Mouse (Mus musculus) gastrocnemius, adult 2 months (tissue): Measurements from ENCODE around the gene Gpr15. TPM values are rescaled to one million over a fixed set of nuclear protein-coding genes. Genes with fewer than 3 reads are reported as not detected.

Experiments
- DNase-seq: peaks from one replicate; pipeline ENCODE4 v3.0.0; 2022
- H3K27ac ChIP-seq: fragments of 200-600 bp; 2 replicates; pipeline ENCODE4 v1.8.1; 2022; ENCODE audit warnings: mild to moderate bottlenecking
- H3K4me3 ChIP-seq: fragments of 200-600 bp; 2 replicates; pipeline ENCODE4 v1.8.1; 2022; ENCODE audit warnings: mild to moderate bottlenecking, moderate library complexity
- CTCF ChIP-seq: fragments of 200-600 bp; IDR thresholded peaks from 2 replicates; pipeline ENCODE4 v1.8.1; 2022; ENCODE audit warnings: antibody characterized with exemption, mild to moderate bottlenecking, moderate library complexity
- intact Hi-C: fragments of 180-260 bp; cut with DNase I; formaldehyde crosslinking; loops from one replicate; pipeline ENCODE4 v1.15.1; 2025
- long read RNA-seq, 2 experiments: library from polyadenylated mRNA; stranded (forward); transcript quantifications; one replicate each; pipeline ENCODE4 v2.0.0; 2021
- total RNA-seq, 2 experiments: library from RNA; stranded (reverse); gene quantifications; 2 replicates each; pipeline ENCODE4 v1.2.3; 2021

Gene Gpr15
- not detected for total RNA-seq
- long read RNA-seq, experiment 1: 0 reads
- long read RNA-seq, experiment 2: 0 reads

DNA sequence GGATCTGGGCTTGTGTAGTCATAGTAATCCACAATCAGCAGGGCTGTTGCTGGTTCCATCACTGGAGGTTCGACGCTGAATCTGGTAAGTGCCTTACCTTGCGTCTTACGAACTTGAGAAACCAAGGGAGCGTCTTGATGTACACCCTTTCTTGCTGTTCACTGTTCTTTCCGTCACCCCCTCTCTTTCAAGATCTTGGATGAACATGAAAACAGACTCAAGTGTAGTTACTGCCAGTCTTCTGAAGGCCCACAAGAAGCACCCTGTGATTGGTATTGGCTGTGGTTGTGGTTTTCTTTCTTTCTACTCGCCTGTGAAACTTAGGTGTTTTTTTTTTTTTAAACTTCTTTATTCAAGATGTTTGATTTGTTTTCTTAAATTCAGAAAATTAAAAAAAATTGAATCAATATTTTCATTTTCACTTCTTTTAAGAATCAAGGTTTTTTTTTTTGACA is at the start of gene Gpr15:
Gene Gpr15, minus strand, starts transcription at position 405 of the 455 bp plus-strand sequence.
- Histone ChIP-seq H3K27ac (no peak within 1 kb of the TSS), H3K4me3 (no peak within 1 kb of the TSS)
- DNase-seq: no peak
- TF ChIP-seq CTCF: no peak
- intact Hi-C loops: no loop called here

DNA sequence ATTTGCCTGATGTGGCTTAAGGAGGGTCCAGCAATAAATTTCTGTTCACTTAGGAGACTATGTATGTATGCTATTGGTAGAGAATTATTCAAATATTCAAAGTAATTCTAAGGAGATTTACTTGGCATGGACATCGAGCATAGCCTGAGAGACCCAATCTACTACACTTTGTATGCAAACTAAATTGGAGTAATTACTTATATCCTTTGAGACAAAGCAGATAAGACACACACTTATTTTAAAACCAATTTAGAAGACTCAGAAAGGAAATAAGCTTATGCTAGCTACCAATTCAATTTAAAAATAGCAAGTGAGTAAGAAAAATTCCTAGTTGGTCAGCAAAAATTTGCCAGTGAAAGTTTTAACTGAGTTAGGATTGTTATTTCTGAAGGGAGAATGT is 44.2 kb upstream of the Gpr15 start, which contains the start of gene Olfr172:
Gene Olfr172, minus strand, starts transcription at position 101 of the 400 bp plus-strand sequence.
- no peak within 1 kb of the TSS for H3K27ac ChIP-seq
- no peak for TF ChIP-seq CTCF
- intact Hi-C loops: no loop called here
- no peak within 1 kb of the TSS for H3K4me3 ChIP-seq
- no peak for DNase-seq

DNA sequence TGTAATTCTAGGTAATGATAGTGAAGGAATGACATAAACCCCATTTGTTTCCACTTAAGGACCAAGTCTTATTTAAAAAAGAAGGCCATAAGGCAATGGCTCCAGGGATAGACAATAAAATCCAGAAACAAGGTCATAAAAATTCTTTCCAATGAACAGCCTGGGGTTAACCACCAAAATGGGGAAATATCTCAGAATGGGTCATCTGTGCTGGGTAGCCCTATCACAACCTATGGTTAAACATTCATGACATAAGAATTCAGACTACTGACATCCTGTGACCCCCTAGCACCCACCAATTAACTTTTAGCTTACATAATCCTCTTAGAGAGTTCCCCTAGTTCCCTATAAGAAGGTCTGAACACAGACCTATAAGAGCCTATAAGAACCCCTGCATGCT is 37.3 kb upstream of the Gpr15 start:
- Histone ChIP-seq H3K27ac (no peak overlapping the region), H3K4me3 (no peak overlapping the region)
- intact Hi-C loops: no loop called here
- DNase-seq: no peak
- TF ChIP-seq CTCF: no peak

DNA sequence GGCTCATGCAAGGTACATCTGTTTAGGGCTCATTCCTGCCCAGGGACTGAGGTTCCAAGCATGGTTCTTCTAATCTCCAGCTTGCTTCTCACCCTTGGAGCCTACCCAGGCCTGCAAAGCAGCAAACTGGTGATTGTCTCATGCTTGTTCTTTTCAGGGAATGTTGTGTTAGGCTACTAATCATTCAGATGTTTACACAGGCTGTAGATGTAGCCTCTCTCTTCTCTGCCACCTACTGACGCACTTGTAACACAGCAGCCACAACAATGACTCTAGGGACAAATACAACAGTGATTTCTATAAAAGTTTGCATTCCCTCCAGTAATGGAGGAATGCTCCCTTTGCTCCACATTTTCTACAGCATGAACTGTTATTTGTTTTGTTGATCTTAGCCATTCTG is 32.4 kb upstream of the Gpr15 start:
- no peak for DNase-seq
- intact Hi-C loops: loop anchor here (5.0 kb wide), 2 partner anchors 124 to 299 kb away; no protein-coding TSS in a partner anchor
- H3K4me3 ChIP-seq: no peak overlapping the region
- no peak overlapping the region for H3K27ac ChIP-seq
- TF ChIP-seq CTCF: peak; percentile 62

DNA sequence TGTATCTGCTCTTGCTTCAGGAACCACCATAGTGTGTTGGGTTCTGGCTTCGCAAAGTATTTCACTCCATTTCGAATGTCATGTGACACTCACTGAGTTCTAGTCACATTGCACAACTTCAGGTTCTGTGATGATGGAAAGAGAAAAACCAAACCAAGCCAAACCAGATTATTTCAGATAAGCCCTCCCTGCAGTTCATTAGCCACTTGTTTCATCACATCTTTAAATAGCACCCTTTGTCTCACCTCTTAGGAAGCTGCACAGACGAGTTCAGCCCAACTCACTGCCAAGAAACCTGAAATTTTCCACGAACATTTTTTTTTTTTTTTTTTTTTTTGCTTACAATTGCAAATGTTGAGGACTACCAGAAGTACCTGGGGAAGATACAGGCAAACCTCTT is 27.8 kb upstream of the Gpr15 start:
- H3K27ac ChIP-seq: no peak overlapping the region
- DNase-seq: no peak
- intact Hi-C loops: no loop called here
- H3K4me3 ChIP-seq: no peak overlapping the region
- TF ChIP-seq CTCF: no peak

DNA sequence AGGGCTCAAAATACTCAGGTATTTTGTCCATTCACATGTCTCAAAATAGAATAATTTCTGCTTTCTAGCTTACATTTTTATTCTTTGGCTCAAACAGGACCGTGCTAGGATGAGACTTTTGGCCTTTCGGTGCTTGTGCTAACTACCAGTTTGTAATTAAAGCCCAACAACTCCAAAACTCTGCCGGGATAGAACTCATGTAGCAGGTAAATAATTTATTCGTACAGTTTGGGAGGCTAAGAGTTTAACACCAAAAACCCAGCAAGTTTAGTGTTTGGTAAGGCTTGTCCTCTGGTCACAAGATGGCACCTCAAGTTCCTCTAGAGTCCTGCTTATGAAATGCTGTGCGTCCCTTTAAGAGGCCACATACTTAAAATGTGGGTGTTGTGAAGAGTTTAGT is 21.9 kb upstream of the Gpr15 start:
- Histone ChIP-seq H3K4me3 (no peak overlapping the region), H3K27ac (no peak overlapping the region)
- intact Hi-C loops: no loop called here
- DNase-seq: no peak
- no peak for TF ChIP-seq CTCF

DNA sequence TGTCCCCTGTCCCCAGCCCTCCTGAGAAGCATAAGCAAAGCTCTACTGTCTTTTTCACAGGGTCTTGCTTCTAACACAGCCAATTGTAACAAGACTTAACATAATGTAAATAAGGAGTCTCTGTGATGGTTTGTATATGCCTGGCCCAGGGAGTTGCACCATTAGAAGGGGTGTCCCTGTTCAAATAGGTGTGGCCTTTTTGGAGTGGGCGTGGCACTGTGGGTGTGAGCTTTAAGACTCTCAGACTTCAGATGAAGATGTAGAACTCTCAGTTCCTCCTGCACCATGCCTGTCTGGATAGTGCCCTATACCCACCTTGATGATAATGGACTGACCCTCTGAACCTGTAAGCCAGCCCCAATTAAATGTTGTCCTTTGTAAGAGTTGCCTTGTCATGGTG is 19.9 kb upstream of the Gpr15 start:
- no peak for TF ChIP-seq CTCF
- intact Hi-C loops: no loop called here
- DNase-seq: no peak
- H3K27ac ChIP-seq: no peak overlapping the region
- H3K4me3 ChIP-seq: no peak overlapping the region

DNA sequence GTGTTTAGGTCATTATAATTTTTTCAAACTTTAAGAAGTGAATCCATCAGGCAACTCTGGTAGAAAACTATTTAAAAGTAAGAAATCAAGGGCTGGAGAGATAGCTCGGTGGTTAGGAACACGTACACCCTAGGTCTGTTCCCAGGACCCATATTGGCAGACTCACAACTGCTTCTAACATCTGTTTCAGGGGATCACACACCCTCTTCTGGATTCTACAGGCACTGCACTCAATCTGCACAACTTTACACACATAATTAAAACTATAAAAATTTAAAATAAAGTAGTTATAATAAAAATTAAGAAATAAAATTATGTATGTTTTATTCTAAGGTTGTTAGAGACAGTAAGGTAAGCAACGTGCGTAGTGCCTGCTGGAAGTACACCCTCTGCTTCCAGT is 19.3 kb upstream of the Gpr15 start:
- TF ChIP-seq CTCF: peak; percentile 44
- DNase-seq: no peak
- intact Hi-C loops: no loop called here
- no peak overlapping the region for H3K4me3 ChIP-seq
- no peak overlapping the region for H3K27ac ChIP-seq

DNA sequence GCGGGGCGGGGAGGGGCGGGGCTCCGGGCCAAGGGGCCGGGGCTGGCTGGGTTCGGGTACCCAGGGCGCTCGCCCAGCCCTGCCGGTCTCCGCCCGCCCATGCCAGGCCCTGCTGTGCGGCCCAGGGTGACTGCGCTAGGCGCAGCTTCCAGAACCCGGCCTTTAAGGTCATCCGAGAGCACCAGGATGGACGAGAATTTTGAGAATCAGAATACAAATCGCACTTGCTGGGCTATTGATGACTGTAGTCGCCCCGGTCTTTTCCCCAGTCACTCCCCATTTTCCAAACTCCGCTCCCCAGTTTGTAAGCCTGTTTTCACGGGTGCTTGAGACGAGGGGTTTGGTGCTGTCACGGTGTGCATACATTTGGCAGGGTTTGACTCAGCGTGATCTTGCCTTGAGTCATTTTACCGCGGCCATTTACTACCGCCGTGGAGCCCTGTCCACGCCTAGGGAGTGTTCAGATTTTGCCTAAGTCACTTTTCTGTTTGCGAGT is 9.4 kb upstream of the Gpr15 start:
- H3K27ac ChIP-seq: peak overlapping the region; percentile 92
- peak overlapping the region; percentile 81 for H3K4me3 ChIP-seq
- intact Hi-C loops: loop anchor here (2.0 kb wide), 1 partner anchor 57 kb away; the partner anchor contains the start of gene Cpox
- TF ChIP-seq CTCF: no peak
- DNase-seq: no peak

DNA sequence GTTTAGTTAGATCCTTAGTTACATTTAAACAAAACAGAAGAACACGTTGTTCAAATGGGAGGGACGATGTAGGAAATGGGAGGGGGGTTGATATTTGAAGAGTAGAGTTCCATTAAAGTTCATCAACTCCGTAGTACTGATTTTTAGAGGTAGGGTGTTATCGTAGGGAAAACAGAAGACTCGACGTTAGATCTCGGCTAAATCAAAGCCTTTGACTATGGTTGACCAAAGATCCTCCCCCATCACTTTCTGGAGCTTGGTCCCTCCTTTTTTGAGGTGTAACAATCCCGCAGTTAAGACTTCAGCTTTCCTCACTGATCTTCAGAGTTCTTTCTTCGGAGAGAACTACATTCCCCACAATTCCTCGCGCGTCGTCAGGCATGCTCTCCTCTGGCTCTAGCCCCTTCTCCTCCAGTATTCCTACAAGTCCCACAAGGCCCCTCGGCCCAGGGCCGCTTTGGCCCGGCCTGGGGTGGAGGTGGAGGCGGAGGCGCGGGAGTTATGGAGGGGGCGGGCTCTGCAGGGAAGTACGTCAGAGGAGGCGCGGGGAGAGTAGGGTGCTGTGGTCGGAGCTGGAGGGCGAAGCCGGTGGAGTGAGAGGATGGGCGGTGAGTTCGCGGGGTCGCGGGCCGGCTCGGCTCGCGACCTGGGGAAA is 8.7 kb upstream of the Gpr15 start, which contains the start of gene Cldnd1:
Gene Cldnd1, plus strand, starts transcription at position 434 of the 655 bp plus-strand sequence.
- Histone ChIP-seq H3K27ac (peak within 1 kb of the TSS; percentile 92), H3K4me3 (peak within 1 kb of the TSS; percentile 81)
- peak; percentile 97 for DNase-seq
- TF ChIP-seq CTCF: no peak
- intact Hi-C loops: loop anchor here (2.0 kb wide), 1 partner anchor 57 kb away; the partner anchor contains the start of gene Cpox

DNA sequence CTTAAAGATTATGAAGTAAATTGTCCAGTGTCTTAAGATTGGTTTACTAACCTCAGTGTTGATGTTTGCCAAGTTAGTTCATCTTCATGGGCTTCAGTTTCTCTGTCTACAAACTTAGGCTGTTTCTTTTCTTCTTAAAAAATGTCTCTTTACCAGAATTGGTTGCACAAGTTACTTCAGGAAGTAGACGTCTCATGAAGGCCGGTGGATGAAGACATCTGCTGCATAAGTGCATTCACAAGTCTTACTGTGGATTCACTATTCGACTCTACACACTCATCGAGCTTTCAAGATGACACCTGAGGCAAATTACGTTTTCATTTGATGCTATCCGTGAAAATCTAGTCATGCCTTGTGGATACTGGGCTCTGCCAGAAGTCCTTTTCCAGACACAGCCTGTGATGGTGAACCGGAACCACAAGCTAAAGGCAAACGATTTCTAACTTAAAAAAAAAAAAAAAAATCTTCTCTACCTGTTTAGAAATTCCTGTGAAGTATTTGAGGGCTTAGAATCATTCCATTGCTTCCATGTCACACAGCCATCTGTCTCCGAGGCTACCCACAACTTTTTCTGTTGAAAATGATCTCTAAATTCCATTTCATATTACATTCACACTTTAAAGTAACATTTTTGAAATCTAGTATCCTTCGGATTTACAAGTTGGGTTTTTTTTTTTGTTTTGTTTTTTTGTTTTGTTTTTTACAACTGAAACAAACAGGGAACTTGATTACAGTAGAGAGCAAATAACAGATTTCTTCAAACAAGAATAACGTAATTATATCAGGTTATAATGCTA is 8.0 kb upstream of the Gpr15 start:
- no peak for DNase-seq
- peak overlapping the region; percentile 81 for H3K4me3 ChIP-seq
- no peak overlapping the region for H3K27ac ChIP-seq
- no peak for TF ChIP-seq CTCF
- intact Hi-C loops: no loop called here

DNA sequence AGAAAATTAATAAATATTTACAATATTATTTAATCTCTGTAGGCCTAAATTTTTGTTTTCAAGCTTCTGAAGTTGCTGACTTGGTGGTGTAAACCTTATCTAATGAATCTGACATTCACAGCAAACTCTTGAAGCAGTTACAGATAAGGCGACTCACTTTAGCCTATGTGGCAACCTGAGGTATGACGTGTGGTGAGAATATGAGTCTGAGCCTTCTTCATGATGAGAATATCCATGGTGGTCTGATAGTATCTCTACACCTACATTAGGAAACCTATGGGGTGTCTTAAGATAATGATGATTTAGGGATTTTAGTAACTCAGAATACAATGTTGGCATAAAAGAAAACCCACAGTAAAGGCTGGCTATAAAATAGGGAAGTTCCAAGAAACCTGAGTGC is 3.4 kb upstream of the Gpr15 start:
- Histone ChIP-seq H3K4me3 (no peak overlapping the region), H3K27ac (no peak overlapping the region)
- TF ChIP-seq CTCF: no peak
- no peak for DNase-seq
- intact Hi-C loops: no loop called here

DNA sequence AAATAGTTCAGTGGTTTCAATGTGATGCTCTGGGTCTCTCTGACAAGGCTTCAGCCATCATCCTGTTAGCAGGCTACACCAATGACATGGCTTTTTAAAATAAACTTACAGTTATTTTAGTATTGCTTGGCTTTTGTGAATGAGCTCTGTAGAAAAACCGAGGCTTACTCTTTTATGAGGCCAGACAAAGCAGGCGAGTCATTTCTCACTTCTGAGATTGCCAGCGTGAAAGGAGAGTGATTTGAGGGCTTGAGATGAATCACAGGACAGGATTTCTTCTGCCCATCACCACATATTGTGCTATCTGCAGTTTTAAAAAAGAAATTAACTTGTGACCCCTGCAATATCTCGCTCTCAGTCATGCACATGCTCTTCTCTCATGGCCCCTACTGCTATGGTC is 3.9 kb downstream of the Gpr15 start:
- no peak for DNase-seq
- no peak overlapping the region for H3K27ac ChIP-seq
- intact Hi-C loops: no loop called here
- H3K4me3 ChIP-seq: no peak overlapping the region
- TF ChIP-seq CTCF: no peak
